Mouse (Mus musculus) gastrocnemius, postnatal 14 days (tissue): Measurements from ENCODE around the gene Gm21627. TPM values are rescaled to one million over a fixed set of nuclear protein-coding genes. Genes with fewer than 3 reads are reported as not detected.
"Not testable (repeated sequence)": the region's sequence is repeated elsewhere in the genome, so short reads cannot be mapped to it uniquely, and the experiment has no call there.

Source experiments
- DNase-seq: peaks from one replicate; pipeline ENCODE4 v3.0.0; 2021; ENCODE audit warnings: mixed read lengths
- intact Hi-C: fragments of 180-260 bp; cut with DNase I; formaldehyde crosslinking; loops from one replicate; pipeline ENCODE4 v1.15.1; 2025; ENCODE audit warnings: low total_unique reads
- long read RNA-seq, 2 experiments: library from polyadenylated mRNA; stranded (forward); transcript quantifications; one replicate each; pipeline ENCODE4 v2.0.0; 2021
- total RNA-seq, 2 experiments: library from RNA; stranded (reverse); gene quantifications; 2 replicates each; pipeline ENCODE4 v1.2.3; 2021

Gene Gm21627
- not detected for total RNA-seq
- long read RNA-seq, experiment 1 = 0 reads
- long read RNA-seq, experiment 2 = 0 reads

GRCm38 (mm10) chrY:63228127-63228526, at the start of gene Gm21627:
Gene Gm21627, plus strand, starts transcription at chrY:63228427.
- DNase-seq, intact Hi-C loops: not testable (repeated sequence)
